Comparison of ENCODE assay signal across 8 mouse cellular contexts in the genomic region with DNA sequence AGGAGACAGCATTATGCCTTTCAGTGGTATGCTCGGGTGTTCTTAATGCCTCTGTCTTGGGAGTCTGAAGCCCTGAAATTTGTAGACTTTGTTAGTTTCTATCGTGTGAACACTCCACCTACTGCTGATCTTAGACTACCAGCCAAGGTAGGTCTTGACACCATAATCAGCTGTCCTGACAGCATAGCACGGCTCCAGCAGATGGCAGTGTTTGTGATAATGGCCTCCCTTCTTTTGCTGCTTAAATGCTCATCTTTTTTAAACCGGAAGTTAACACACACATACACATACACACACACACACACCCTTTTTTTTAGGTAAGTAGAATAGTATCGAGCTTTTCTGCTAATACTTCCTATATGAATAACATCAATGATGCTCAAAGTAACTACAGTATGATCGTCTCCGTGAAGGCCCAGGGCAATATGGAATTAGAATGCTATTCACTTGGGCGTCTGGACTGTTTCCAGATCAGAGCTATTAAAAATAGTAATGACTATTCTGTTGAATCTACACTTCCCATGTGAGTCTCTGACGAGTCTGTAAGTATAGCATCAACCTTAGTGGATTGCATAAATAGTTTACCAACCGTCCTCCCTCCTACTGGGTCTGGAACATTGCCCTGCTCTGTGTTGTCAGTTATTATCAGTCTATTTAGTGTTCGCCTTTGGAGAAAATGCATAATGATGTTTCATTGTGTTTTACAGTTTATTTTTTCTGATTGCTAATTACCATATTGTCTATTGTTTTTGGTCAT.
DNase-seq lines count a peak whose midpoint lies in the region; ATAC-seq lines count a peak whose summit lies in the region.

No protein-coding gene starts in this region.

- DNase-seq in hindbrain, embryonic 10.5 days (ENCODE audit: low spot score): peak; percentile 19
- peak; percentile 53 for DNase-seq in urinary bladder, postnatal 14 days (ENCODE audit: low spot score)
- DNase-seq in urinary bladder, postnatal 10 days (ENCODE audit: low spot score): no peak
- DNase-seq in cerebellum, postnatal 10 days: peak; percentile 83 to 85
- peak; percentile 69 for DNase-seq in heart, postnatal 4 days
- peak; percentile 64 for DNase-seq in lung, postnatal 14 days
- DNase-seq in yolk sac, embryonic 10.5 days (ENCODE audit: low spot score): no peak

- no peak overlapping the region for H3K9ac ChIP-seq in hindbrain, embryonic 12.5 days

- H3K27ac ChIP-seq in hindbrain, embryonic 10.5 days: no peak overlapping the region
- no peak overlapping the region for H3K27ac ChIP-seq in hindbrain, embryonic 12.5 days

- H3K27me3 ChIP-seq in hindbrain, embryonic 10.5 days (ENCODE audit: insufficient read depth, poor library complexity, severe bottlenecking): no peaks in the 10 kb centered on the region
- no peaks in the 10 kb centered on the region for H3K27me3 ChIP-seq in hindbrain, embryonic 12.5 days

- no peak overlapping the region for H3K4me3 ChIP-seq in hindbrain, embryonic 10.5 days
- H3K4me3 ChIP-seq in hindbrain, embryonic 12.5 days: no peak overlapping the region

- no peak for ATAC-seq in hindbrain, embryonic 12.5 days (ENCODE audit: low FRiP score)

- no peaks in the 10 kb centered on the region for H3K36me3 ChIP-seq in hindbrain, embryonic 10.5 days
- no peaks in the 10 kb centered on the region for H3K36me3 ChIP-seq in hindbrain, embryonic 12.5 days

- H3K9me3 ChIP-seq in hindbrain, embryonic 10.5 days: no peaks in the 10 kb centered on the region
- no peaks in the 10 kb centered on the region for H3K9me3 ChIP-seq in hindbrain, embryonic 12.5 days (replicated peaks)

- 82% methylated on average over 11 of the region's 11 CpGs for WGBS in hindbrain, embryonic 10.5 days
- 74% methylated on average over 11 of the region's 11 CpGs for WGBS in hindbrain, embryonic 12.5 days

- no peak overlapping the region for H3K4me2 ChIP-seq in hindbrain, embryonic 12.5 days (replicated peaks)

- H3K4me1 ChIP-seq in hindbrain, embryonic 10.5 days (replicated peaks): no peaks in the 10 kb centered on the region
- H3K4me1 ChIP-seq in hindbrain, embryonic 12.5 days: no peaks in the 10 kb centered on the region

Comparison
In these comparisons a context has a peak if more than half of its experiments do, and no peak if none do; other contexts are left out.
1. DNase-seq: peak in hindbrain, embryonic 10.5 days (single experiment), urinary bladder, postnatal 14 days (single experiment), cerebellum, postnatal 10 days (2 of 2), heart, postnatal 4 days (single experiment) and lung, postnatal 14 days (single experiment); none in urinary bladder, postnatal 10 days (single experiment) and yolk sac, embryonic 10.5 days (single experiment).